Mouse (Mus musculus): ENCODE measurements around the gene Cx3cl1. TPM values are rescaled to one million over a fixed set of nuclear protein-coding genes. Genes with fewer than 3 reads are reported as not detected.
A peak's percentile ranks its signal among the peaks of the same experiment; 100 is the strongest.

The Cx3cl1 gene
- polyA plus RNA-seq, 1 experiment: 65.8 TPM

GRCm38 (mm10) chr8:94789256-94789955, 17.6 kb downstream of the Cx3cl1 start:
- H3K4me3 ChIP-seq (replicated peaks; ENCODE audit: extremely low read depth, low read depth, low read length): no peak overlapping the region
- TF ChIP-seq CTCF (IDR thresholded peaks at IDR 0.05; ENCODE audit: insufficient read depth, low read length) (no peak), POLR2A (IDR thresholded peaks at IDR 0.05; ENCODE audit: borderline replicate concordance, extremely low read depth, low read depth, low read length) (no peak)
- DNase-seq: no peak
- peaks cover 8% of the 10 kb centered on the region; the same call in 1 of the 2 replicates for H3K4me1 ChIP-seq (ENCODE audit: control insufficient read depth, insufficient read depth, low read length)
- 88% methylated on average over 10 of the region's 10 CpGs for WGBS

- WGBS: 90% methylated on average over 4 of the region's 4 CpGs
- H3K4me3 ChIP-seq (replicated peaks; ENCODE audit: extremely low read depth, low read depth, low read length): no peak overlapping the region
- DNase-seq: no peak
- TF ChIP-seq CTCF (IDR thresholded peaks at IDR 0.05; ENCODE audit: insufficient read depth, low read length): no peak
- no peak for TF ChIP-seq POLR2A (IDR thresholded peaks at IDR 0.05; ENCODE audit: borderline replicate concordance, extremely low read depth, low read depth, low read length)
- no peaks in the 10 kb centered on the region for H3K4me1 ChIP-seq (ENCODE audit: control insufficient read depth, insufficient read depth, low read length)
Observed at GRCm38 (mm10) chr8:94794368-94794767, 22.6 kb downstream of the Cx3cl1 start.

GRCm38 (mm10) chr8:94794782-94795181, 23.0 kb downstream of the Cx3cl1 start:
- TF ChIP-seq CTCF (IDR thresholded peaks at IDR 0.05; ENCODE audit: insufficient read depth, low read length): 0 out of 2 replicates have a peak, but pooled peaks have one; percentile 5
- TF ChIP-seq POLR2A (IDR thresholded peaks at IDR 0.05; ENCODE audit: borderline replicate concordance, extremely low read depth, low read depth, low read length): no peak
- H3K4me1 ChIP-seq (ENCODE audit: control insufficient read depth, insufficient read depth, low read length): no peaks in the 10 kb centered on the region
- no peak overlapping the region for H3K4me3 ChIP-seq (replicated peaks; ENCODE audit: extremely low read depth, low read depth, low read length)
- no peak for DNase-seq
- 95% methylated on average over 2 of the region's 2 CpGs for WGBS

- TF ChIP-seq POLR2A (IDR thresholded peaks at IDR 0.05; ENCODE audit: borderline replicate concordance, extremely low read depth, low read depth, low read length) (no peak), CTCF (IDR thresholded peaks at IDR 0.05; ENCODE audit: insufficient read depth, low read length) (no peak)
- Histone ChIP-seq H3K4me3 (replicated peaks; ENCODE audit: extremely low read depth, low read depth, low read length) (no peak overlapping the region), H3K4me1 (ENCODE audit: control insufficient read depth, insufficient read depth, low read length) (peaks cover 2% of the 10 kb centered on the region; the same call in 1 of the 2 replicates)
- no peak for DNase-seq
- whole genome bisulfite sequencing: 38% methylated on average over 7 of the region's 7 CpGs
Observed at GRCm38 (mm10) chr8:94800278-94800968, 28.6 kb downstream of the Cx3cl1 start.

- peak; percentile 53 for DNase-seq
- H3K4me1 ChIP-seq (ENCODE audit: control insufficient read depth, insufficient read depth, low read length): peaks cover 2% of the 10 kb centered on the region; the same call in 1 of the 2 replicates
- H3K4me3 ChIP-seq (replicated peaks; ENCODE audit: extremely low read depth, low read depth, low read length): no peak overlapping the region
- peak; percentile 74 for TF ChIP-seq CTCF (IDR thresholded peaks at IDR 0.05; ENCODE audit: insufficient read depth, low read length)
- no peak for TF ChIP-seq POLR2A (IDR thresholded peaks at IDR 0.05; ENCODE audit: borderline replicate concordance, extremely low read depth, low read depth, low read length)
- 26% methylated on average over 14 of the region's 14 CpGs for WGBS
Observed at GRCm38 (mm10) chr8:94801293-94802095, 29.7 kb downstream of the Cx3cl1 start.

- Histone ChIP-seq H3K4me3 (replicated peaks; ENCODE audit: extremely low read depth, low read depth, low read length) (no peak overlapping the region), H3K4me1 (ENCODE audit: control insufficient read depth, insufficient read depth, low read length) (peaks cover 2% of the 10 kb centered on the region; the same call in 1 of the 2 replicates)
- WGBS: 48% methylated on average over 4 of the region's 4 CpGs
- no peak for TF ChIP-seq POLR2A (IDR thresholded peaks at IDR 0.05; ENCODE audit: borderline replicate concordance, extremely low read depth, low read depth, low read length)
- no peak for TF ChIP-seq CTCF (IDR thresholded peaks at IDR 0.05; ENCODE audit: insufficient read depth, low read length)
- no peak for DNase-seq
Observed at GRCm38 (mm10) chr8:94802375-94802774, 30.6 kb downstream of the Cx3cl1 start.

- no peak for DNase-seq
- WGBS: 65% methylated on average over 6 of the region's 6 CpGs
Observed at GRCm38 (mm10) chr8:94803551-94803950, 31.7 kb downstream of the Cx3cl1 start.

GRCm38 (mm10) chr8:94804546-94805340, 32.9 kb downstream of the Cx3cl1 start:
- peaks cover 2% of the 10 kb centered on the region; the same call in 1 of the 2 replicates for H3K4me1 ChIP-seq (ENCODE audit: control insufficient read depth, insufficient read depth, low read length)
- no peak overlapping the region for H3K4me3 ChIP-seq (replicated peaks; ENCODE audit: extremely low read depth, low read depth, low read length)
- TF ChIP-seq CTCF (IDR thresholded peaks at IDR 0.05; ENCODE audit: insufficient read depth, low read length): no peak
- no peak for TF ChIP-seq POLR2A (IDR thresholded peaks at IDR 0.05; ENCODE audit: borderline replicate concordance, extremely low read depth, low read depth, low read length)
- no peak for DNase-seq
- WGBS: 54% methylated on average over 10 of the region's 10 CpGs

More at GRCm38 (mm10) chr8:94803551-94803950, 31.7 kb downstream of the Cx3cl1 start:
- Histone ChIP-seq H3K4me3 (replicated peaks; ENCODE audit: extremely low read depth, low read depth, low read length) (no peak overlapping the region), H3K4me1 (ENCODE audit: control insufficient read depth, insufficient read depth, low read length) (peaks cover 2% of the 10 kb centered on the region; the same call in 1 of the 2 replicates)
- TF ChIP-seq POLR2A (IDR thresholded peaks at IDR 0.05; ENCODE audit: borderline replicate concordance, extremely low read depth, low read depth, low read length): no peak

All from lung, adult 2 months (tissue).